Mouse (Mus musculus) common myeloid progenitor, adult 5-6 weeks (primary cell): ENCODE data around the gene Exoc2. TPM values are rescaled to one million over a fixed set of nuclear protein-coding genes. Genes with fewer than 3 reads are reported as not detected.

Experiments used
- ATAC-seq: replicated peaks from 2 replicates; pipeline ENCODE4 v1.8.0; 2016; ENCODE audit warnings: low read depth, mild to moderate bottlenecking, moderate TSS enrichment, inconsistent platforms; ENCODE audit not compliant: poor library complexity, severe bottlenecking
- total RNA-seq: library from RNA; stranded (forward); fragments of 200-1000, 187-1606 nt; gene quantifications from 2 replicates; pipeline ENCODE4 v1.2.3, GENCODE M21; 2017

The Exoc2 gene
- total RNA-seq, 1 experiment from 2014 or later, result 50.5 TPM

- peak; percentile 73 for ATAC-seq
Observed at GRCm38 (mm10) chr13:30834349-30834748, 139.5 kb downstream of the Exoc2 start.

DNA sequence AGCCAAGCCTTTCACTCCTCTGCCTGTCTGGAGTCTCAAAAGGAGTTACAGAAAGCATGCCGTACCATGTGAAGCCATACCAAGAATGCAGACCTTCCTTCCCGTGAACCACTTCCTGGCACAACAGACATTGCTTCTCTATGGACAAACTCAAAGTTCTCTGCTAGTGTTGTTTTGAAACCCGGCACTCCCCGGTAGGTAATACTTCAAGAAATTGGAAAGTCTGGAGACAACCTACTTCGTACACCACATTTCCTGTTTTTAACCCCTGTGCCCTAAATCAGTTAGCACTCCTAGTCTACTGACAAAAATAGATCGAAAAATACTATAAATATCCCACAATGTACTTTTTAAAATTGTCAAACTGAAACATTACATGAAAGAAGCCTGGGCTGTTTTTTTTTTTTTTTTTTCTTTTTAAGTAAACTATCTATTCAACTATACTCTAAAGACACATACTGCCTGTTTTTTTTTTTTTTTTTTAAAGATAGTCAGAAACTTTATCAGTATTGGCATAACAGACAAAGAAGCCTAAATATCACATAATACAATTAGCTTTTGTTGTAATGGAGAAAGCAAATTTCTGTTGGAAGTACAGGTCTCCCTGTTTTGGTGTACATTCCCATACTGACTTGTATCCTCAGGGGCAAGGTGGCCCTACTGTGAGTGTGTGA is 140.3 kb downstream of the Exoc2 start:
- ATAC-seq, result peak; percentile 54

DNA sequence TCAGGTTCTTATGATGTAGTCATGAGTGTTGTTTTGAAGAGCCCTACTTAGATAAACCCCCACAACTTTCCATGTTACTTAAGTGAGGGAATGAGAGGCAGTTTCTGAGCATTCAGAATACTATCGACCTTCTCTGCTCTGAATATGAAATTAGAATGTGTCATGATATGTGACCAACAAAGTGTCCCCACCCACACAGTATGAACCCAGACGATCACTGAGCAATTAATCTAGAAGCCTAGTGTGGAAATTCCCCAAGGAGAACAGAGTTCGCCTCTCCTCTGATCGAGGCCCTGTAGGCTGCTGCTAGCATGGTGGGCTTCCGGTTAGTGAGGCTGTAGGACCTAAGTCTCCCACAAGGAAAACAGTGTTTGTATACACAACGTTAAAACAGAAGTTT is 142.5 kb downstream of the Exoc2 start:
- ATAC-seq, result no peak

DNA sequence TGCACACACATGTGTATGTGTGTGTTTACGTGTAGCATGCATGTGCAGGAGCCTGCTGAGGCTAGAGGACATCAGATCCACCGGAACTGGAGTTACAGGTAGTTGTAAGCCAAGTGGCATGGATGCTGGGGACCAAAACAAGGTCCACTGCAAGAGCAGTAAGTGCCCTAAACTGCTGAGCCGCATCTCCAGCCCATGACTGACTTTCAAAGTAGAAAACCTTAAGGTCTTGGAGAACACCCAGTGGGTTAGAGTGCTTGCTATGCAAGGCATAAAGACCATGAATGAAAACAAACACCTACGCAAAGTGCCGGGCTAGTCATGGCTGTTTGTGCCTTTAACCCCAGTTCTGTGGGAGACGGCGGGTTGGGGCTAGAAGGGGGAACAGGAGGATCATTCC is 147.4 kb downstream of the Exoc2 start:
- ATAC-seq, result no peak

GRCm38 (mm10) chr13:30824903-30825302 is 149.0 kb downstream of the Exoc2 start:
- no peak for ATAC-seq

DNA sequence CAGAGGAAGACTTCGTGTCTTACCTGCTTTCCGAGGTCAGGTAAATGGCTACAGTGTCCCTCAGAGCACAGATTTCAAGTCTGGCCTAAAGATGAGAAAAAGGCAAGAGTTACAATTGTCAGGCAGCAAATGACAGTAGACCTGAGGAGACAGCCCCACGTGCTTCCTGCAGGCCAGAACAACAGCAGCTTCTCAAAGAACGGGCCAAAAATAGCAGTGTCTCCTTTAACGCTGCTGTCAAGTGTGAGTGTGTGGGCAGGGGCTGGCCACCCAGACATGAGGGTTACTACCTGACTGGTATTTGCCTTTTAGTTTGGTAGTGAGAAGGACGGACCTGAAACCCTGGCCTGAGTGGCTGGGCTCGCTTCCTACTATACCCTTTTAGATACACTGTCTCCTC is 153.3 kb downstream of the Exoc2 start:
- ATAC-seq, result no peak

- peak; percentile 66 for ATAC-seq
Observed at GRCm38 (mm10) chr13:30819891-30820290, 154.0 kb downstream of the Exoc2 start.

DNA sequence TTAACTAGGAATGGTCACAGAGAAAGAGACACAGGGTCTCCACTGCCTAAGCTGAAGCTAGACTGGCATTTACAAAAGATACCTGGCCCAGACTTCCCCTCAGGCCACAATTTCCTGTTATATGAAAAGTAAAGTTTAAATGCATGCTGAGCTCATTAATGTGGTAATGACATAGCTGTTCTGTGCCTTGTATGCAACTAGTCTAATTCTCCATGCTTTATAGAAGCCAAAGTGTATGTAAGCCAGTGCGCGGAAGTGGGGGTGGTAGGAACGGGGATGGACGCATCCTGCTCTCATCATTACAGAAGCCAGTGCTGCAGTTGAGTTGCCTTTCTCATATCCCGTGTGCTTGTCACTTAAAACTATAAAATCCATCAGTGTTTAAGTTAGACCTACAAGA is 156.5 kb downstream of the Exoc2 start:
- peak; percentile 48 for ATAC-seq

GRCm38 (mm10) chr13:30814256-30814655 is 159.6 kb downstream of the Exoc2 start:
- no peak for ATAC-seq

DNA sequence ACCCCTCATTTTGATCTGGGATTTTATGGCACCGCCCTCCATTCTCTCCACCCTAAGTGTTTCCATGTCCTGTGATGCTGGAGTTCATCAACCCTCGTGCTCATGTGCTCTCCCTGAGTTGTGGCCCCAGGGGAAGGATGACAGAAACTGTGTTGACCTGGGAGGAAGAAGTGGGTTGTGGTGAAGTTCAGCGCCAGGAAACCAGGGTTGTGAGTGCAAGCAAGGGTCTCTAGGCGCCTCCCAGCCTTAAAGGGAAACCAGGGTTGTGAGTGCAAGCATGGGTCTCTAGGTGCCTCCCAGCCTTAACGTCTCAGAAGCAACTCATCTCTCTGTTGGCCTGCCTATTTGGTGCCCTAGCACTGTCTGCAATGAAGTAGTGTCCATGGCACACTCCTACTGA is 160.4 kb downstream of the Exoc2 start:
- peak; percentile 55; the same call in 1 of the 2 replicates for ATAC-seq

GRCm38 (mm10) chr13:30809240-30809639 is 164.7 kb downstream of the Exoc2 start:
- ATAC-seq, result no peak

DNA sequence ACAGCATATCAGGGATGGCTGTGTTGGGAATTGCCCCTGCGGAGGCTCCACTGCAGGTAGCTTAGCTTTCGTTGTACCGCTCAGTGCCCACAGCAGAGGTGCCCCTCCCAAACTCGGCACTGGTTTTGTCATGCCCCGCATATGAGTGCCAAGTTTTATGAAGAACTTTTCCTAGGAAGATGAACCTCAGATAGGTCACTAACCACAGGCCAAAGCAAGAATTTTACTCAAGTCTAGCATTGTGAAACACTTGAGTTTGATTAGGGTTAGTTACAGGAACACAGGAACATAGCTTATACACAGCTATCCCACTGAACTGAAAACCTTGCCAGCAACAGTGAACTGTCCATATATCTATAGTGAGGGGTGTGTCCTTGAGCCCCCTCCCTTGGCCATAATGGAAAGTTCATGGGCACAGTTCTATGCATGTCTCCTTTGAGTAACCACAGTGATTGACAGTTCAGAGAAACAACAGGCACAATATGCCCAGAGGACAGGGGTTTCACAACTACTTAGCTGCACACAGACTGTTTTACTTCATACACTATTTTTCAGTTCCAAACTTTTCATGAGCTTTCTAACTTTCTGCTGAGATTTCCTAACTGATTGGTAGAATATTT is 171.4 kb downstream of the Exoc2 start:
- no peak for ATAC-seq

DNA sequence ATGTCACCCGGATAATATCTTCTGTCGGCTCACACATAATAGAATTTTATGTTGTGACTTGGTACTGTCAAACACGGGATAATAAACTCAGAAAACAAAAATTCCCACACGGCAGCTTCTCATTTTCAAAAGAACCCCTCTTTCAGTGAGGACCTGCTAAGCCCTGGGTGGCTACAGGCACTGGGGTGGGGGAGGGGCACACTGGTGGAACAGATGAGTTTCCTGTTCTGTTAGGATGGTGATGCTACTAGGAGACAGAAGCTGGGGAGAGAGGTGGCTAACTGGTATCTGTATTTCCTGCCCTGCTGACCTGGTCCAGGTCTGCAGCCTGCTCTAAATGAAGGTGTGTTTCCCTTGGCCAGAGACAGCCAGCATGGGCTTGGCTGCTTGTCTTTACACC is 172.0 kb downstream of the Exoc2 start:
- no peak for ATAC-seq

GRCm38 (mm10) chr13:30795960-30796359 is 177.9 kb downstream of the Exoc2 start:
- ATAC-seq, result no peak

DNA sequence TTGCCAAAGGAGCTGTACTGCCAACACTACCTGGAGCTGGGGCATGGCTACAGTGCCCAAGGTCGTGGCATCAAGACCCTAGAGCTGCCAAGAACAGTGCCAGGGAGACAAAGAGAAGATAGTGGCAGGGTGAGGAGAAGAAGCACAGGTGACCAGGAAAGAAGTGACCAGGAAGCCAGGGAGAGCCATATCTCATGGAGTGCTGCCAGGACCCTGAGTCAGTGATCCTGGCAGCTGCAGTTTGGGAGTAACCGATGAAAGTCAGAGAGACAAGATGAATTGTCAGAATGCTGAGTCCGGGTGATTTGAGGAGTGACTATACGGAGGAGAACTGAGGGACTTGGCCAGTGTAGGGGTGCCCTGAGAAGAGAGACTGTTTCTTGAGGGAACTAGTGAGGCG is 180.3 kb downstream of the Exoc2 start:
- no peak for ATAC-seq

- ATAC-seq, result no peak
Observed at GRCm38 (mm10) chr13:30793196-30793595, 180.7 kb downstream of the Exoc2 start.

- ATAC-seq, result no peak
Observed at GRCm38 (mm10) chr13:30792741-30793140, 181.2 kb downstream of the Exoc2 start.

GRCm38 (mm10) chr13:30792308-30792707 is 181.6 kb downstream of the Exoc2 start:
- ATAC-seq, result peak; percentile 62

DNA sequence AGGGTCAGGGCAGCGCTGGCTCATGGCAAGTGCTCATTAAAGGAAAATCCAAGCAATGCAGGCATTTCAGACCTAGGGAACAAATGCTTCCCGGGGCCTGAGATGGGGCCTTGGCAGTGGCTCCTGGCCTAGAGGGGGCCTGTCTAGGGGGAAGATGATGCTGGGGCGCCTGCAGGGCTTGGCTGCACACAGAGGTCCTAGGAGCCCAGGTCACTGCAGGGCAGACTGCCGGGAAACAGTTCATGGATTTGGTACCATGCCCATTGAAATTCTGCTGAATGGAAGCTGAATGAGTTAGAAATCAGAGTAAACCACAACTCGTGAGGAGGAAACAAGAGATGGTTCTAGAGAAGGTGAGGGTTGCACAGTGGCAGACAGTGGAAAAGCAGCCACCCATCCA is 183.9 kb downstream of the Exoc2 start:
- ATAC-seq, result no peak

DNA sequence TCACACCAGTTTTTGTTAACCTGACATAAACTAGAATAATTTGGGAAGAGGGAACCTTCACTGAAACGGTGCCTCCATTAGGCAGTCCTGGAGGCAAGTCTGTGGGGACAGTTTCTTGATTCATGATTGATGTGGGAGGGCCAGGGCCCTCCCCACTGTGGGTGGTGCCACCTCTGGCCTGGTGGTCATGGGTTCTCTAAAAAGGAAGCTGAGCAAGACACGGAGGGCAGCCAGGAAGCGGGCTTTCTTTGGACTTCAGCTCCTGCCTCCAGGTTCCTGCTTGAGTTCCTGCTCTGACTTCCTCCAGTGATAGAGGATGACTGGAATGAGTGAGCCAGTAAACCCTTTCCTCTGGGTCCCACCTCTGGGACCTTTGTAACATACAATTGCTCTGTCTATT is 185.5 kb downstream of the Exoc2 start:
- no peak for ATAC-seq

GRCm38 (mm10) chr13:30787960-30788359 is 185.9 kb downstream of the Exoc2 start:
- ATAC-seq, result no peak

DNA sequence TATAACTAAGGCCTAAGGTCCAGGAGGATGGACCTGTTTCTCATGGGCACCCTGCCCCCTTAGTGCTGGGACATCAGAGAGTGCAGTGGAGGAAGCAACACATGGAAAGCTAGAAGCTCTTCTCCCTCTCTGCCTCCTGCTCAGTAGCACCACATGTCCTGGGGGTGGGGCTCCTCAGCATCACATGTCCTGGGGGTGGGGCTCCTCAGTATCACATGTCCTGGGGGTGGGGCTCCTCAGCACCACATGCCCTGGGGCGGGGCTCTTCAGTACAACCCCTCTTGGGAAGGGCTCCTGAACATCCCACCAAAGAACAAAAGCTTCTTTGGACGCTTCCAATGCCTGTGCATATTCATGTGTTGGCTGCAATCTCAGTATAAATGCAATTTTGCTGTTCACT is 186.3 kb downstream of the Exoc2 start:
- ATAC-seq, result no peak
